Mouse (Mus musculus) hindbrain, embryonic 12.5 days (tissue): ENCODE data around the gene Fbxl8. TPM values are rescaled to one million over a fixed set of nuclear protein-coding genes. Genes with fewer than 3 reads are reported as not detected.
"Not testable (repeated sequence)": the region's sequence is repeated elsewhere in the genome, so short reads cannot be mapped to it uniquely, and the experiment has no call there.

Experiments used
- ATAC-seq: fragments of 200-750 bp; cut with Nextera tagmentation; 2 replicates; pipeline ENCODE4 v1.8.0; 2017; ENCODE audit warnings: moderate TSS enrichment; ENCODE audit not compliant: low FRiP score
- H3K27ac ChIP-seq: fragments of 300-500 bp; sonication (generic); 2 replicates; pipeline ENCODE4 v1.5.1; 2016; ENCODE audit warnings: mild to moderate bottlenecking
- H3K27me3 ChIP-seq: fragments of 300-500 bp; sonication (generic); 2 replicates; pipeline ENCODE4 v1.6.1; 2016; ENCODE audit warnings: mild to moderate bottlenecking
- H3K36me3 ChIP-seq: fragments of 300-500 bp; sonication (generic); 2 replicates; pipeline ENCODE4 v1.6.1; 2016; ENCODE audit warnings: mild to moderate bottlenecking
- H3K4me1 ChIP-seq: fragments of 300-500 bp; sonication (generic); 2 replicates; pipeline ENCODE4 v1.6.1; 2016
- H3K4me2 ChIP-seq: fragments of 300-500 bp; sonication (generic); replicated peaks from 2 replicates; pipeline ENCODE4 v1.6.1; 2016; ENCODE audit warnings: mild to moderate bottlenecking
- H3K4me3 ChIP-seq: fragments of 300-500 bp; sonication (generic); 2 replicates; pipeline ENCODE4 v1.5.1; 2016; ENCODE audit warnings: mild to moderate bottlenecking
- H3K9ac ChIP-seq: fragments of 300-500 bp; sonication (generic); 2 replicates; pipeline ENCODE4 v1.6.1; 2016; ENCODE audit warnings: mild to moderate bottlenecking, moderate library complexity
- H3K9me3 ChIP-seq: fragments of 300-500 bp; sonication (generic); replicated peaks from 2 replicates; pipeline ENCODE4 v1.6.1; 2016; ENCODE audit warnings: mild to moderate bottlenecking
- WGBS: fragments of 180-500 bp; shearing (Covaris S2); methylation state at CpG from one replicate; pipeline ENCODE4 v1.1.7; 2016; 5-methylcytosine and 5-hydroxymethylcytosine counted together
- polyA plus RNA-seq: library from polyadenylated mRNA; unstranded; fragments of >200 nt; fragmentation: Nextera tagmentation; extraction: Ambion mirVana; gene quantifications from 2 replicates; pipeline ENCODE4 v1.2.1, GENCODE M21; 2016

Gene Fbxl8
- polyA plus RNA-seq, 1 experiment from 2014 or later: 0.97 TPM

- ATAC-seq: no peak
Measured at GRCm38 (mm10) chr8:105290554-105291314, 26.3 kb downstream of the Fbxl8 start.

GRCm38 (mm10) chr8:105291364-105291763 is 26.9 kb downstream of the Fbxl8 start:
- H3K27ac ChIP-seq, H3K4me2 ChIP-seq, ATAC-seq, H3K36me3 ChIP-seq, H3K9ac ChIP-seq, H3K9me3 ChIP-seq, H3K4me3 ChIP-seq: not testable (repeated sequence)
- Histone ChIP-seq H3K4me1 (peaks cover 38% of the 10 kb centered on the region), H3K27me3 (peaks cover 34% of the 10 kb centered on the region)
- WGBS: 87% methylated on average over 8 of the region's 8 CpGs

More at GRCm38 (mm10) chr8:105290554-105291314, 26.3 kb downstream of the Fbxl8 start:
- no peak overlapping the region for H3K27ac ChIP-seq
- H3K9ac ChIP-seq: 0 out of 2 replicates have a peak overlapping the region, but pooled peaks have one; percentile 60
- H3K36me3 ChIP-seq: no peaks in the 10 kb centered on the region
- H3K4me2 ChIP-seq: peak overlapping the region; percentile 81
- no peaks in the 10 kb centered on the region for H3K9me3 ChIP-seq
- H3K27me3 ChIP-seq: peaks cover 34% of the 10 kb centered on the region
- WGBS: 8% methylated on average over 31 of the region's 31 CpGs
- peak overlapping the region; percentile 48 for H3K4me3 ChIP-seq
- peaks cover 43% of the 10 kb centered on the region for H3K4me1 ChIP-seq

GRCm38 (mm10) chr8:105291802-105292201 is 27.4 kb downstream of the Fbxl8 start:
- H3K9ac ChIP-seq, H3K36me3 ChIP-seq, H3K27ac ChIP-seq, H3K9me3 ChIP-seq, H3K4me2 ChIP-seq, H3K4me3 ChIP-seq, ATAC-seq: not testable (repeated sequence)
- Histone ChIP-seq H3K27me3 (peaks cover 34% of the 10 kb centered on the region), H3K4me1 (peaks cover 35% of the 10 kb centered on the region)
- 71% methylated on average over 3 of the region's 3 CpGs for WGBS

GRCm38 (mm10) chr8:105292471-105292870 is 28.0 kb downstream of the Fbxl8 start:
- no peak overlapping the region for H3K27ac ChIP-seq
- no peak for ATAC-seq

GRCm38 (mm10) chr8:105293405-105293804 is 29.0 kb downstream of the Fbxl8 start:
- ATAC-seq: no peak
- no peak overlapping the region for H3K9ac ChIP-seq
- no peak overlapping the region for H3K4me3 ChIP-seq
- no peaks in the 10 kb centered on the region for H3K36me3 ChIP-seq
- H3K4me1 ChIP-seq: peaks cover 29% of the 10 kb centered on the region
- no peak overlapping the region for H3K27ac ChIP-seq
- peaks cover 34% of the 10 kb centered on the region for H3K27me3 ChIP-seq
- H3K9me3 ChIP-seq: no peaks in the 10 kb centered on the region
- no peak overlapping the region for H3K4me2 ChIP-seq
- 67% methylated on average over 19 of the region's 19 CpGs for WGBS

More at GRCm38 (mm10) chr8:105292471-105292870, 28.0 kb downstream of the Fbxl8 start:
- Histone ChIP-seq H3K4me2 (no peak overlapping the region), H3K4me1 (peaks cover 32% of the 10 kb centered on the region), H3K27me3 (peaks cover 34% of the 10 kb centered on the region), H3K9ac (no peak overlapping the region), H3K36me3 (no peaks in the 10 kb centered on the region), H3K4me3 (no peak overlapping the region), H3K9me3 (no peaks in the 10 kb centered on the region)
- WGBS: 79% methylated on average over 7 of the region's 7 CpGs

GRCm38 (mm10) chr8:105294776-105295175 is 30.3 kb downstream of the Fbxl8 start:
- Histone ChIP-seq H3K9me3 (no peaks in the 10 kb centered on the region), H3K27me3 (peaks cover 33% of the 10 kb centered on the region), H3K4me3 (no peak overlapping the region), H3K4me1 (peaks cover 30% of the 10 kb centered on the region), H3K4me2 (no peak overlapping the region), H3K36me3 (peaks cover 5% of the 10 kb centered on the region), H3K27ac (no peak overlapping the region), H3K9ac (no peak overlapping the region)
- 71% methylated on average over 9 of the region's 9 CpGs for WGBS
- no peak for ATAC-seq

- Histone ChIP-seq H3K27ac (no peak overlapping the region), H3K9ac (no peak overlapping the region), H3K4me2 (no peak overlapping the region), H3K27me3 (peaks cover 29% of the 10 kb centered on the region), H3K36me3 (peaks cover 10% of the 10 kb centered on the region), H3K9me3 (no peaks in the 10 kb centered on the region), H3K4me3 (no peak overlapping the region), H3K4me1 (peaks cover 25% of the 10 kb centered on the region)
- WGBS: 76% methylated on average over 11 of the region's 11 CpGs
- no peak for ATAC-seq
Measured at GRCm38 (mm10) chr8:105295256-105295655, 30.8 kb downstream of the Fbxl8 start.

GRCm38 (mm10) chr8:105295895-105296573 is 31.6 kb downstream of the Fbxl8 start, which contains the start of gene Exoc3l:
Gene Exoc3l, minus strand, starts transcription at chr8:105296101.
- Histone ChIP-seq H3K4me3 (0 out of 2 replicates have a peak within 1 kb of the TSS, but pooled peaks have one; percentile 97), H3K9ac (no peak within 1 kb of the TSS), H3K4me2 (peak within 1 kb of the TSS; percentile 99), H3K36me3 (peaks cover 16% of the 10 kb centered on the region), H3K27ac (0 out of 2 replicates have a peak within 1 kb of the TSS, but pooled peaks have one; percentile 53), H3K9me3 (no peaks in the 10 kb centered on the region), H3K27me3 (peaks cover 23% of the 10 kb centered on the region), H3K4me1 (peaks cover 18% of the 10 kb centered on the region)
- ATAC-seq: no peak
- 70% methylated on average over 11 of the region's 11 CpGs for WGBS

GRCm38 (mm10) chr8:105297511-105298192 is 33.2 kb downstream of the Fbxl8 start, which contains the start of gene E2f4:
Gene E2f4, plus strand, starts transcription at chr8:105297663.
- Histone ChIP-seq H3K27me3 (peaks cover 18% of the 10 kb centered on the region), H3K4me1 (peaks cover 18% of the 10 kb centered on the region), H3K36me3 (peaks cover 30% of the 10 kb centered on the region), H3K9ac (peak within 1 kb of the TSS; percentile 96), H3K9me3 (no peaks in the 10 kb centered on the region), H3K4me3 (peak within 1 kb of the TSS; percentile 97), H3K4me2 (peak within 1 kb of the TSS; percentile 99), H3K27ac (peak within 1 kb of the TSS; percentile 53; the same call in 1 of the 2 replicates)
- peak; percentile 89 for ATAC-seq
- under 1% methylated on average over 57 of the region's 58 CpGs for WGBS

GRCm38 (mm10) chr8:105298351-105299252 is 34.2 kb downstream of the Fbxl8 start:
- ATAC-seq: no peak
- WGBS: 70% methylated on average over 18 of the region's 18 CpGs
- no peak overlapping the region for H3K27ac ChIP-seq

GRCm38 (mm10) chr8:105299962-105300361 is 35.5 kb downstream of the Fbxl8 start:
- Histone ChIP-seq H3K36me3 (peaks cover 49% of the 10 kb centered on the region), H3K9ac (no peak overlapping the region), H3K27me3 (peaks cover 6% of the 10 kb centered on the region; the same call in 1 of the 2 replicates), H3K4me1 (peaks cover 18% of the 10 kb centered on the region), H3K27ac (no peak overlapping the region), H3K9me3 (no peaks in the 10 kb centered on the region), H3K4me2 (no peak overlapping the region), H3K4me3 (no peak overlapping the region)
- 90% methylated on average over 8 of the region's 8 CpGs for WGBS
- ATAC-seq: no peak

More at GRCm38 (mm10) chr8:105298351-105299252, 34.2 kb downstream of the Fbxl8 start:
- peak overlapping the region; percentile 99 for H3K4me2 ChIP-seq
- H3K4me1 ChIP-seq: peaks cover 18% of the 10 kb centered on the region
- H3K9me3 ChIP-seq: no peaks in the 10 kb centered on the region
- H3K36me3 ChIP-seq: peaks cover 38% of the 10 kb centered on the region
- peak overlapping the region; percentile 96 for H3K9ac ChIP-seq
- H3K27me3 ChIP-seq: peaks cover 8% of the 10 kb centered on the region; the same call in 1 of the 2 replicates
- peak overlapping the region; percentile 97 for H3K4me3 ChIP-seq
